Mouse (Mus musculus) kidney, adult 2 months (tissue): ENCODE results near the gene Gm49601. TPM values are rescaled to one million over a fixed set of nuclear protein-coding genes. Genes with fewer than 3 reads are reported as not detected.

Experiments used
- DNase-seq: peaks from one replicate; pipeline ENCODE4 v3.0.0; 2021
- H3K27ac ChIP-seq: fragments of 200-500 bp; 2 replicates; pipeline ENCODE4 v1.5.1; 2012; ENCODE audit warnings: low read depth, low read length, control low read depth, inconsistent platforms; ENCODE audit not compliant: insufficient read depth
- H3K27me3 ChIP-seq: fragments of 200-500 bp; replicated peaks from 2 replicates; pipeline ENCODE4 v1.6.1; 2012; ENCODE audit warnings: mild to moderate bottlenecking, moderate library complexity, low read length, inconsistent platforms; ENCODE audit not compliant: control insufficient read depth, insufficient read depth
- H3K36me3 ChIP-seq: fragments of 200-500 bp; 2 replicates; pipeline ENCODE4 v1.6.1; 2012; ENCODE audit warnings: mild to moderate bottlenecking, moderate library complexity, low read length, inconsistent platforms; ENCODE audit not compliant: control insufficient read depth, insufficient read depth
- H3K4me1 ChIP-seq: fragments of 200-500 bp; 2 replicates; pipeline ENCODE4 v1.6.1; 2011; ENCODE audit warnings: low read length; ENCODE audit not compliant: control insufficient read depth, insufficient read depth
- H3K4me3 ChIP-seq: fragments of 200-500 bp; 2 replicates; pipeline ENCODE4 v1.5.1; 2011; ENCODE audit warnings: mild to moderate bottlenecking, low read depth, low read length, control low read depth; ENCODE audit not compliant: insufficient read depth
- CTCF ChIP-seq: fragments of 200-500 bp; conservative IDR thresholded peaks from 2 replicates; pipeline ENCODE4 v1.5.1; 2011; ENCODE audit warnings: low read depth, mild to moderate bottlenecking, control low read depth, low read length, moderate library complexity, mixed read lengths; ENCODE audit not compliant: insufficient read depth, insufficient read length
- POLR2A ChIP-seq: fragments of 200-500 bp; IDR thresholded peaks from one replicate; pipeline ENCODE4 v1.6.1; 2011; ENCODE audit warnings: low read depth, low read length, control low read depth
- WGBS: fragments of 180-500 bp; shearing (Covaris S2); methylation state at CpG from one replicate; pipeline ENCODE4 v1.1.7; 2018; 5-methylcytosine and 5-hydroxymethylcytosine counted together
- polyA plus RNA-seq: library from polyadenylated mRNA; depleted of rRNA; stranded (reverse); fragments of >200 nt; gene quantifications from 2 replicates; pipeline ENCODE4 v1.2.3, GENCODE M21; 2012; rRNA removed

The Gm49601 gene
- polyA plus RNA-seq = 1.1 and 1.4 TPM in 2 replicates

DNA sequence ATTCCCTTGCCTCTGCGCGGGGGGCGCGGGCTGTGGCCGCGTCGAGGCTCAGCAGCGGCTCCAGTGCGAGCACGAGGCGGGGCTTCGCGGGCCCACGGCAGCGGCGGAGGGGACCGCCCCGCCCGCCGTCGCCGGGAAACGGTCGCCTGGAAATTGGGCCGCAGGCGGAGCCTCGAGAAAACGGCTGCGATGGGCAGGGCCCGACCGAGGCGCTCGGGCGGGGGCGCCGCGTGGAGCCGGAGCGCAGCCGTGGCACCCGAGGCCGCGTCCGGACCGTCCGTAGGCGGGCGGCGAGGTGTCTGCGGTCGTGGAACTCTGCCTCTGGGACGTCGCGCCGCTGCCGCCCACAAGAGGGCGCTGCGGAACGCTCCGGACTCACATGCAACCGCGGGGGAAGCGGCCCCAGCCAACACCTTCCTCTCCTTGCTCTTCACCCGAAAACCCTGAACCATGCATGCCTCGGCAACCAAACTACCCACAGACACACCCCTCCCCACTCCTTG lies at the start of gene Gm49601:
Gene Gm49601 (minus strand): TSS at position 52 of the 503 bp plus-strand sequence.
- peak; percentile 82 for DNase-seq
- no peaks in the 10 kb centered on the region for H3K4me1 ChIP-seq
- peak; percentile 78 for TF ChIP-seq CTCF
- no peak for TF ChIP-seq POLR2A
- H3K4me3 ChIP-seq = peak within 1 kb of the TSS; percentile 36; the same call in 1 of the 2 replicates
- no peak within 1 kb of the TSS for H3K27ac ChIP-seq
- WGBS = 1% methylated on average over 65 of the region's 65 CpGs
- H3K36me3 ChIP-seq = no peaks in the 10 kb centered on the region
- H3K27me3 ChIP-seq = no peaks in the 10 kb centered on the region; the same call in 1 of the 2 replicates

DNA sequence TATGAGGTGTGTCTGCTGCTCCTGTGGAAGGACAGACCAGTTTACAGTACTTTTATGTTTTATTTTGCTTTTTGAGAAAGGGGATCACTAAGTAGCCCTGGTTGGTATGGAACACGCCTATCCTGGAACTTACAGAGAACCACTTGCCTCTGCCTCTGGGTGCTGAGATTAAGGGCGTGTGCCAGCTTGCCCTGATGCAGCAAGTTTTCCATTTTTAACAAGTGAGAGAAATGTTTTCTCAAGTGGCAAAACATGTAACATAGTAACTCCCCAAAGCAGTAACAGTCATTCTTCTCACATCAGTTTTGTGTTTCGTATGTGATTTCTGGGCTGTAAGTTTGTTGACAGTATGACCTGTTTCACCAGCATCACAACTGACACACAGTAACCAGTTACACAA lies 46.8 kb upstream of the Gm49601 start:
- WGBS = 83% methylated on average over 3 of the region's 3 CpGs
- no peak for DNase-seq
- TF ChIP-seq POLR2A (no peak), CTCF (no peak)

DNA sequence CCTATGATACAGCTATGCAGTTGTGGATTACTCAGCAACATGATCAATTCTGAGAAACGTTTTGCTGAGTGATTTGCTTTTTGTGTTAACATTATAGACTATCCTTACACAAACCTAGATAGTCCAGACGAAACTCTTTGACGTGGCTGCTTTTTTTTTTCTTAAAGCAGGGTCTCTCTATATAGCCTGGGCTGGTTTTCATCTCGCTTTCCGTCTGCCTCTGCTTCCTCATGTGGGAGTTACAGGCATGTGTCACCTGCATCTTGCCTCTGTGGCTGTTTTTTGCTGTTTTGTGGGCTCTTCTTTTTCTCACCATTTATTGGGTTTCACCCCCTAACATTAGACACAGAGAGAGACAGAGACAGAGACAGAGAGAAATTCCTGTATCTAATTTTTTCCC lies 45.8 kb upstream of the Gm49601 start:
- no peak for DNase-seq
- Histone ChIP-seq H3K27ac (no peak overlapping the region), H3K4me1 (no peaks in the 10 kb centered on the region), H3K4me3 (no peak overlapping the region), H3K36me3 (no peaks in the 10 kb centered on the region), H3K27me3 (no peaks in the 10 kb centered on the region)
- TF ChIP-seq POLR2A (no peak), CTCF (no peak)
- WGBS = 64% methylated on average over 5 of the region's 5 CpGs

More for the DNA sequence above, 46.8 kb upstream of the Gm49601 start:
- Histone ChIP-seq H3K27me3 (no peaks in the 10 kb centered on the region), H3K36me3 (no peaks in the 10 kb centered on the region), H3K27ac (no peak overlapping the region), H3K4me3 (no peak overlapping the region), H3K4me1 (no peaks in the 10 kb centered on the region)

DNA sequence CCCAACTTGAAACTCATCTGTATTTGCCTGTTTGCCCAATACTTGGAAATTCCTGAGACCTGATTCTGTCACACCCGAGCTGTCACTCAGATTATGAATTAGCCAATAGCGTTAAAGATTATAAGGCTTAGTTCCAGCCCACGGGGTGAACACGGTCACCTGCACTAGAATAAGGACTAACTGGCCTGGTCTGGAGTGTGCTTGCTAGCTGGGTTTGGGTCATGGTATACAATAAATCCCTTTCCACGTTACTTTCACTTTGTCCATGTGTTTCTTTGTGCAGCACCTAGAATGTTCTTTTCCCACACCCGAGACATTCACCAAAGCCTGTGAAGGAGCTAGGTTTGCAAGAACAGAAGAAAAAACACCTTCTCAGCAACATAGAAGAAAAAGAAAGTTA lies 43.7 kb upstream of the Gm49601 start:
- Histone ChIP-seq H3K4me3 (no peak overlapping the region), H3K27ac (no peak overlapping the region), H3K27me3 (no peaks in the 10 kb centered on the region), H3K36me3 (no peaks in the 10 kb centered on the region), H3K4me1 (no peaks in the 10 kb centered on the region)
- TF ChIP-seq POLR2A (no peak), CTCF (no peak)
- DNase-seq = no peak
- 60% methylated on average over 6 of the region's 6 CpGs for WGBS

DNA sequence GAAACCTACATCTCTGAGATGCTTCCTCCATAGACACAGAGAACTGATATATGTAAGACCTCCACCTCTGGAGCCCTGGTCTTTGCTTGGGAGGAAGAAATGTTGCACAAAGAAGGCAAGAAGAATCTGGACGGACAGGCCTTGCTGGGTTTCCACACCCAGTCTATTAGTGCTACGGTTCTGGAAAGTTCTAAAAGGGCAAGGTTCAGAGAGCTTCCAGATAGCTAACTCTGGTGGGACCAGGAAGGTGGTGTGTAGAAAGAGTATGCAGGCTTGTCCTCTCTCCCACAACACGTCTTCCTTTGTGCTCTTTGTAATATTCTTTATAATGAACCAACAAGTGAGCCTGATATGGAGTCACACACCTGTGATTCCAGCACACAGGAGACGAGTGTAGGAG lies 32.4 kb upstream of the Gm49601 start:
- no peaks in the 10 kb centered on the region for H3K4me1 ChIP-seq
- no peak overlapping the region for H3K4me3 ChIP-seq
- no peak overlapping the region for H3K27ac ChIP-seq
- H3K36me3 ChIP-seq = no peaks in the 10 kb centered on the region
- DNase-seq = no peak
- WGBS = 69% methylated on average over 4 of the region's 4 CpGs
- H3K27me3 ChIP-seq = no peaks in the 10 kb centered on the region
- TF ChIP-seq CTCF (no peak), POLR2A (no peak)

DNA sequence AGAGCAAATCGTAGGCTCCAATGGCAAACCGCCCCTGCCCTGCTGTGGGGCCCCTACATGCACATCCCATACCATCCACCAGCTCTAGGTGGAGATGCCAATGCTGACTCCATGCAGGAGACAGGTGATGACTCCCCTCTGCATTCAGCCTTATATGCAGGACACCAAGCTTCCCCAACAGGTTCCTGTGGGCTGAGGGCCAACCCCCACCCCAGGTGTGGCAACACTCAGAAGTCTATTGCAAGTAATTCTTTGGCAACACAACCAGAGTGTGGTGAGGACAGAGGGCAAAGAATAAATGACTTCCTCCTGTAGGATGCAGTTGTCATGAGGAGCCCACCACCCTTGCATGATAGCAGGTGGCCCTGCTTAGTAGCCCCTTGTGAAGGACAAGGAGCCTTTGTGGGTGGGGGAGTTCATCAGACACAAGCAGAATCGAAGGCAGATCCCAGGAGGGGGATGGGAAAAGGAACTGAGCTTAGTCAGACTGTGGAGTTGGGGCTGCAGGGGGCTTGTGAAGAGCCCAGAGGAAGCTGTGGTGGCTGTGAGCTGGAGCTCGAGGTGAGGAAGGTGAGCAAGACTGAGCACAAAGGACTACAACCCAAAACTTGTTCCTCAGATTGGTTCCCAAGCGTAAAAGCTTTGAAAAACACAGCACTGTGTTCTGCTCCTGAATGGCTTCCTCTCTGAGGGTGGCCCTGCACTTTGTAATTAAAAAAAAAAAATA lies 29.3 kb upstream of the Gm49601 start:
- no peak overlapping the region for H3K27ac ChIP-seq
- 60% methylated on average over 5 of the region's 5 CpGs for WGBS
- no peaks in the 10 kb centered on the region for H3K36me3 ChIP-seq
- H3K27me3 ChIP-seq = no peaks in the 10 kb centered on the region
- H3K4me3 ChIP-seq = no peak overlapping the region
- no peak for TF ChIP-seq CTCF
- TF ChIP-seq POLR2A = no peak
- no peaks in the 10 kb centered on the region for H3K4me1 ChIP-seq
- DNase-seq = no peak

DNA sequence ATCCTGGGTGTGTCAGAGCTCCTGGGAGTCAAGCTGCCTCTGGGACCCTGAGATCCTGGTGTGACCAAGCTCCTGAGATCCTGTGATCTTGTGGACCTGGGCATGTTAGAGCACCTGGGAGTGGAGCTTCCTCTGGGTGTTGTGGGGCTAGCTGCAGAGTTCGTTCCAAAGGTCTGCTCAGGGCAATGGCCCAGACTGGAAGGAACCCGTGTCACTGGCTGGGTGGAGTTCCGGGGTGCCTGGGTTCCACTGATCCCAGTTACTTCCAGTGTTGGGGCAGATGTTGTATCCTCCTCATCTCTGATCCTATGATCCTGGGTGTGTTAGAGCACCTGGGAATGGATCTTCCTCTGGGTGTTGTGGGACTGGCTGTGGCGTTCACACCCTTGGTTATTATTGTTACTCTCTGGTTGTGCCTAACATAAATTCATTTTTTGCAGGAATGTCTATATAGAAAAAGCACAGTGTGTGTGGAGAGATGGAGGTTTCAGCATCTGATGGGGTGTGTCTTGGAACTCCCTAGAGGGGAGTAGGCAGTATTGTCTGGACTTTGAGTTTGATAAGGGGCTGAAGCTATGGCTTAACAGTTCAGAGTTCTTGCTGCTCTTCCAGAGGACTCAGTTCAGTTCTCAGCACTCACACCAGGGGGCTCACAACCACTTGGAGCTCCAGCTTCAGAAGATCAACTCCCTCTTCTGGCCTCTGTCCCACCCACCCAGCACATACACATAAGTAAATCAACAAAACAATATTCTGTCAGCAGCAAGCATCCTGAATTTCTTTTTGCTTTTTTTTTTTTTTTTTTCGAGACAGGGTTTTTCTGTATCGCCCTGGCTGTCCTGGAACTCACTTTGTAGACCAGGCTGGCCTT lies 27.3 kb upstream of the Gm49601 start:
- WGBS = 80% methylated on average over 6 of the region's 6 CpGs
- Histone ChIP-seq H3K36me3 (no peaks in the 10 kb centered on the region), H3K27me3 (no peaks in the 10 kb centered on the region), H3K27ac (no peak overlapping the region), H3K4me3 (no peak overlapping the region), H3K4me1 (no peaks in the 10 kb centered on the region)
- DNase-seq = no peak
- TF ChIP-seq POLR2A = no peak
- TF ChIP-seq CTCF = no peak
